Mouse (Mus musculus): ENCODE data around the gene Pxk. TPM values are rescaled to one million over a fixed set of nuclear protein-coding genes. Genes with fewer than 3 reads are reported as not detected.

Pxk gene
- 33.8 and 37.4 TPM in 2 replicates for polyA plus RNA-seq (2015; fragmentation: Nextera tagmentation; extraction: Ambion mirVana)

GRCm38 (mm10) chr14:8097978-8098686 is at the start of gene Pxk:
Gene Pxk (plus strand): TSS chr14:8098211.
- Histone ChIP-seq H3K36me3 (no peaks in the 10 kb centered on the region), H3K4me3 (peak within 1 kb of the TSS; percentile 92), H3K4me2 (peak within 1 kb of the TSS; percentile 69), H3K9ac (peak within 1 kb of the TSS; percentile 71), H3K27ac (peak within 1 kb of the TSS; percentile 56), H3K27me3 (no peaks in the 10 kb centered on the region), H3K9me3 (no peaks in the 10 kb centered on the region), H3K4me1 (peaks cover 27% of the 10 kb centered on the region)
- peak; percentile 89 for ATAC-seq (ENCODE audit: borderline replicate concordance, extremely low read depth, low FRiP score, low TSS enrichment)
- WGBS, result under 1% methylated on average over 75 of the region's 89 CpGs

- no peaks in the 10 kb centered on the region for H3K36me3 ChIP-seq
- 79% methylated on average over 10 of the region's 10 CpGs for WGBS
- no peak overlapping the region for H3K9ac ChIP-seq
- H3K9me3 ChIP-seq, result no peaks in the 10 kb centered on the region
- no peaks in the 10 kb centered on the region for H3K4me1 ChIP-seq
- H3K27me3 ChIP-seq, result no peaks in the 10 kb centered on the region
- H3K27ac ChIP-seq, result no peak overlapping the region
- ATAC-seq (ENCODE audit: borderline replicate concordance, extremely low read depth, low FRiP score, low TSS enrichment), result no peak
- H3K4me2 ChIP-seq, result no peak overlapping the region
- H3K4me3 ChIP-seq, result no peak overlapping the region
Observed at GRCm38 (mm10) chr14:8049334-8049733, 48.7 kb upstream of the Pxk start.

- H3K9ac ChIP-seq, result no peak overlapping the region
- 87% methylated on average over 2 of the region's 2 CpGs for WGBS
- ATAC-seq (ENCODE audit: borderline replicate concordance, extremely low read depth, low FRiP score, low TSS enrichment), result no peak
- no peak overlapping the region for H3K27ac ChIP-seq
- H3K36me3 ChIP-seq, result no peaks in the 10 kb centered on the region
- no peaks in the 10 kb centered on the region for H3K4me1 ChIP-seq
- no peaks in the 10 kb centered on the region for H3K27me3 ChIP-seq
- H3K4me2 ChIP-seq, result no peak overlapping the region
- no peaks in the 10 kb centered on the region for H3K9me3 ChIP-seq
- no peak overlapping the region for H3K4me3 ChIP-seq
Observed at GRCm38 (mm10) chr14:8051869-8052268, 46.1 kb upstream of the Pxk start.

- H3K4me1 ChIP-seq, result no peaks in the 10 kb centered on the region
- H3K4me3 ChIP-seq, result no peak overlapping the region
- no peak overlapping the region for H3K27ac ChIP-seq
- H3K9ac ChIP-seq, result no peak overlapping the region
- H3K27me3 ChIP-seq, result no peaks in the 10 kb centered on the region
- ATAC-seq (ENCODE audit: borderline replicate concordance, extremely low read depth, low FRiP score, low TSS enrichment), result no peak
- no peaks in the 10 kb centered on the region for H3K9me3 ChIP-seq
- H3K36me3 ChIP-seq, result no peaks in the 10 kb centered on the region
- H3K4me2 ChIP-seq, result no peak overlapping the region
- 94% methylated on average over 7 of the region's 7 CpGs for WGBS
Observed at GRCm38 (mm10) chr14:8052661-8053060, 45.4 kb upstream of the Pxk start.

- H3K9ac ChIP-seq, result no peak overlapping the region
- H3K27me3 ChIP-seq, result no peaks in the 10 kb centered on the region
- no peaks in the 10 kb centered on the region for H3K9me3 ChIP-seq
- H3K4me1 ChIP-seq, result no peaks in the 10 kb centered on the region
- WGBS, result 34% methylated on average over 17 of the region's 17 CpGs
- no peak overlapping the region for H3K27ac ChIP-seq
- 0 out of 2 replicates have a peak, but pooled peaks have one; percentile 35 for ATAC-seq (ENCODE audit: borderline replicate concordance, extremely low read depth, low FRiP score, low TSS enrichment)
- no peak overlapping the region for H3K4me2 ChIP-seq
- H3K4me3 ChIP-seq, result no peak overlapping the region
- no peaks in the 10 kb centered on the region for H3K36me3 ChIP-seq
Observed at GRCm38 (mm10) chr14:8054310-8055102, 43.5 kb upstream of the Pxk start.

GRCm38 (mm10) chr14:8056076-8056475 is 41.9 kb upstream of the Pxk start:
- ATAC-seq (ENCODE audit: borderline replicate concordance, extremely low read depth, low FRiP score, low TSS enrichment), result no peak
- 88% methylated on average over 5 of the region's 5 CpGs for WGBS
- H3K27me3 ChIP-seq, result no peaks in the 10 kb centered on the region
- H3K9ac ChIP-seq, result no peak overlapping the region
- no peak overlapping the region for H3K4me3 ChIP-seq
- no peaks in the 10 kb centered on the region for H3K36me3 ChIP-seq
- no peak overlapping the region for H3K4me2 ChIP-seq
- no peaks in the 10 kb centered on the region for H3K9me3 ChIP-seq
- no peak overlapping the region for H3K27ac ChIP-seq
- H3K4me1 ChIP-seq, result no peaks in the 10 kb centered on the region

- H3K27me3 ChIP-seq, result no peaks in the 10 kb centered on the region
- 0 out of 2 replicates have a peak, but pooled peaks cover 3% of the 10 kb centered on the region for H3K4me1 ChIP-seq
- no peak for ATAC-seq (ENCODE audit: borderline replicate concordance, extremely low read depth, low FRiP score, low TSS enrichment)
- H3K4me3 ChIP-seq, result no peak overlapping the region
- H3K27ac ChIP-seq, result no peak overlapping the region
- no peak overlapping the region for H3K9ac ChIP-seq
- H3K36me3 ChIP-seq, result no peaks in the 10 kb centered on the region
- H3K4me2 ChIP-seq, result no peak overlapping the region
- no peaks in the 10 kb centered on the region for H3K9me3 ChIP-seq
- 87% methylated on average over 7 of the region's 7 CpGs for WGBS
Observed at GRCm38 (mm10) chr14:8059938-8060337, 38.1 kb upstream of the Pxk start.

GRCm38 (mm10) chr14:8062076-8062475 is 35.9 kb upstream of the Pxk start:
- Histone ChIP-seq H3K4me2 (no peak overlapping the region), H3K36me3 (no peaks in the 10 kb centered on the region), H3K9me3 (no peaks in the 10 kb centered on the region), H3K27ac (no peak overlapping the region), H3K9ac (no peak overlapping the region), H3K27me3 (no peaks in the 10 kb centered on the region), H3K4me1 (0 out of 2 replicates have a peak, but pooled peaks cover 3% of the 10 kb centered on the region), H3K4me3 (no peak overlapping the region)
- WGBS, result 25% methylated on average over 3 of the region's 3 CpGs
- ATAC-seq (ENCODE audit: borderline replicate concordance, extremely low read depth, low FRiP score, low TSS enrichment), result no peak

- Histone ChIP-seq H3K9me3 (no peaks in the 10 kb centered on the region), H3K9ac (no peak overlapping the region), H3K36me3 (no peaks in the 10 kb centered on the region), H3K4me3 (no peak overlapping the region), H3K27me3 (no peaks in the 10 kb centered on the region), H3K4me1 (0 out of 2 replicates have a peak, but pooled peaks cover 3% of the 10 kb centered on the region), H3K27ac (no peak overlapping the region), H3K4me2 (no peak overlapping the region)
- WGBS, result 55% methylated on average over 3 of the region's 3 CpGs
- ATAC-seq (ENCODE audit: borderline replicate concordance, extremely low read depth, low FRiP score, low TSS enrichment), result no peak
Observed at GRCm38 (mm10) chr14:8062537-8063301, 35.3 kb upstream of the Pxk start.

GRCm38 (mm10) chr14:8063835-8064785 is 33.9 kb upstream of the Pxk start:
- H3K27ac ChIP-seq, result no peak overlapping the region

More at GRCm38 (mm10) chr14:8063835-8064785, 33.9 kb upstream of the Pxk start:
- Histone ChIP-seq H3K27me3 (no peaks in the 10 kb centered on the region), H3K4me3 (no peak overlapping the region), H3K4me1 (0 out of 2 replicates have a peak, but pooled peaks cover 3% of the 10 kb centered on the region), H3K9ac (no peak overlapping the region), H3K36me3 (no peaks in the 10 kb centered on the region), H3K4me2 (no peak overlapping the region), H3K9me3 (no peaks in the 10 kb centered on the region)
- no peak for ATAC-seq (ENCODE audit: borderline replicate concordance, extremely low read depth, low FRiP score, low TSS enrichment)
- WGBS, result 83% methylated on average over 8 of the region's 8 CpGs
